Mouse (Mus musculus) bone marrow, adult 2 months (tissue): Measurements from ENCODE around the gene Cdkn2c.

Source experiments
- CTCF ChIP-seq: fragments of 200-500 bp; IDR thresholded peaks from 2 replicates; pipeline ENCODE4 v1.5.1; 2011; ENCODE audit warnings: low read length, control low read depth; ENCODE audit not compliant: control insufficient read depth, insufficient read depth
- POLR2A ChIP-seq: fragments of 200-500 bp; IDR thresholded peaks from 2 replicates; pipeline ENCODE4 v1.6.1; 2011; ENCODE audit warnings: low read depth, mild to moderate bottlenecking, control low read depth, low read length, borderline replicate concordance; ENCODE audit not compliant: control insufficient read depth

- TF ChIP-seq CTCF (no peak), POLR2A (no peak)
Observed at GRCm38 (mm10) chr4:109612596-109612995, 54.4 kb downstream of the Cdkn2c start.
